Mouse (Mus musculus): ENCODE data around the gene Col8a2.

Col8a2 gene

GRCm38 (mm10) chr4:126303877-126304276 lies 17.3 kb downstream of the Col8a2 start:
- DNase-seq: no peak

- DNase-seq: no peak
Measured at GRCm38 (mm10) chr4:126305428-126305827, 18.8 kb downstream of the Col8a2 start.

- DNase-seq: no peak
Measured at GRCm38 (mm10) chr4:126306058-126306457, 19.5 kb downstream of the Col8a2 start.

GRCm38 (mm10) chr4:126306827-126307226 lies 20.2 kb downstream of the Col8a2 start:
- no peak for DNase-seq

DNA sequence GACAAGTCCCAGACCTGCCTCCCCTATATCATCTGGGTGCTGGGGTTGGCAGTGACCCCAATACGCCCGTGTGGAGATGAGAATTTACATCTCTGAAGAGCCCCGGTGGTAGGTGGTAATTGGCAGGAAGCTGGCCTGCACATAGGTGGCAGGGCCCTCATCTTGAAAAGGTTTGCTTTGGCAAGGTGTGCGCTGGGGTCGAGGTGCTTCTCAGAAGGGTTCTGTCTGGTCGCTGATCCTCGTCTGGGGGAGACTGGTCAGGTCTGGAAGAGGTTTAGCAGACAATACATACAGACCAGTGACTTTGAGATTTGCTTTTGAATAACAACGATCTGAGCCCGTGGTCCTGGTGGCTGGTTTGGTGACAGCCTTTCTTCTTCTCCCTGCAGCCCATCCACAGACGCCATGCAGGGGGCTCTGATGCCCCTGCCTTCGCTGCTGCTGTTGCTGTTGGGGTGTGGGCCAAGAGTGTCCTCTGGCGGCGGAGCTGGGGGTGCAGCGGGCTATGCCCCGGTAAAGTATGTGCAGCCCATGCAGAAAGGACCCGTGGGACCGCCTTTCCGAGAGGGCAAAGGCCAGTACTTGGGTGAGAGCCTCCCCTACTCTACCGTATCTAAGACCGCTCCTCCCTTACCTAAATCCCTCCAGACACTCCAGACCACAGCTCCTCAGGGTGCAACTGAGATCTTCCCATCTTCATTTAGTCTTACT lies 22.8 kb downstream of the Col8a2 start:
- DNase-seq: peak; percentile 46

DNA sequence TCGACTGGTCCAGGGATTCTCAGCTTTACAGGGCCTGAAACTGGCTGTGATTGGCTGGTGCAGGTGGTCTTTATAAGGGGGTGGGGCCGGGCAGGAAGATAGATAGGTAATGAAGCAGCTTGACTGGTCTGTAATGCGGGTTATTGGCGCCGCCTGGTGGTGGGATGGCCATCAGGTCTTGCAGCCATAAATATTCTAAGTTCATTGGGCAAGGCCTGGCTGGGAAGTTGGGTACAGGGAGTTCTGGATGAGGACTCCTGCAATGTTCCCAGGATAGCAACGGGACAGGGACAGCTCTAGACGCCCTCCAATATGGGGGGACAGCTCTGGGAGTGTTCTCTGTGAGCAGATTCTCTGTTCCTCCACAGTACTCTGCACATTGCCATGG lies 23.3 kb downstream of the Col8a2 start:
- peak; percentile 91 for DNase-seq

- DNase-seq: peak; percentile 49
Measured at GRCm38 (mm10) chr4:126310344-126310743, 23.8 kb downstream of the Col8a2 start.

- no peak for DNase-seq
Measured at GRCm38 (mm10) chr4:126311566-126312200, 25.1 kb downstream of the Col8a2 start.

- DNase-seq: no peak
Measured at GRCm38 (mm10) chr4:126313202-126313601, 26.6 kb downstream of the Col8a2 start.

GRCm38 (mm10) chr4:126314393-126314792 lies 27.8 kb downstream of the Col8a2 start:
- peak; percentile 13 for DNase-seq

GRCm38 (mm10) chr4:126315931-126316330 lies 29.3 kb downstream of the Col8a2 start:
- peak; percentile 47 for DNase-seq

DNA sequence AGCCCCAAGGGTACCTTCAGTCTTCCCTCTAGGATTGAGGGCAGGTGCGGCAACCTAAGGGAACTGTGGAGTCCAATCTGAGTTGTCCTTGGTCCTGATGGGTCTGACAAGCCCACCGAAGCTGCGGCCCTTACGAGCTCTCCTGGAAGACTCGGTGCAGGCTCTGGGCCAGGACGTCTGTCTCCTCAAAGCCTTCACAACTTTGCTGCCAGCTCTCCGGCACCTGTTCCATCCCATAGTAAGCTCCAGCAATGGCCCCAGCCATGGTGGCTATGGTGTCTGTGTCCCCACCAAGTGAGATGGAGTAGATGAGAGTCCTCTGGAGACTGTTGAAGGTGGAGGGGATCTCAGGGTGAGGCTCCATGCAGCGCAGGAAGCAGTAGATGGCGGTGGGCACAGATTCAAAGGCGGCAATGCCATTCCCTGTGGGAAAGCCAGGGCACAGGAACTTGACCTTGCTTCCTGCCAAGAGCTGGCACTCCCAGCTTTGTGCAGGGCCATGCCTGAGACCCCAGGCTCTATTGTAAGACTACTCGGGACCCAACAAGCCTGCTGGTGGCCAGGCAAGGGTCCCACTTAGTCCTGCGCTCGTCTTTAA lies 29.9 kb downstream of the Col8a2 start:
- peak; percentile 40 for DNase-seq

DNA sequence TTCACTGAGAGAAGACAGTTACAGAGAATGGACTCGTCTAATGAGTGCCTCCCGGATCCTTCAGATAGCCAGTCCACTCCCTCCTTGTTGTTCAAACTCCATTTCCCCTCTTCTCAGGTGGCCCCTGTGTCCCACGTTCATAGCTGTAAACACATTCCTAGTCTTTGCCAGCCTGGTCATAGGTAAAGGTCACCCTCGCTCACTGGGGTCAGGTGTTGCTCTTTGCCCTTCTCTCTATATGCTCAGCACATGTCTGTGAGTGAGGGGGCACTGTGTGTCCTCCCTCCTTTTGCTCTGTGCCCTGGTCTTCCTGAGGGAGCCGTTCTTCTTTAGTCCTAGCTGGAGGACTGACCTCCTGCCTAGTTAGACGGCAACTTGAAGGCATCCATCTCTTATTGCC lies 33.2 kb downstream of the Col8a2 start:
- no peak for DNase-seq

- DNase-seq: peak; percentile 97
Measured at GRCm38 (mm10) chr4:126321111-126321853, 34.7 kb downstream of the Col8a2 start, which contains the start of gene Adprhl2. Gene Adprhl2, minus strand, starts transcription at chr4:126321703.

- DNase-seq: peak; percentile 71
Measured at GRCm38 (mm10) chr4:126321854-126322511, 35.4 kb downstream of the Col8a2 start.

GRCm38 (mm10) chr4:126322646-126323045 lies 36.1 kb downstream of the Col8a2 start:
- DNase-seq: peak; percentile 58

DNA sequence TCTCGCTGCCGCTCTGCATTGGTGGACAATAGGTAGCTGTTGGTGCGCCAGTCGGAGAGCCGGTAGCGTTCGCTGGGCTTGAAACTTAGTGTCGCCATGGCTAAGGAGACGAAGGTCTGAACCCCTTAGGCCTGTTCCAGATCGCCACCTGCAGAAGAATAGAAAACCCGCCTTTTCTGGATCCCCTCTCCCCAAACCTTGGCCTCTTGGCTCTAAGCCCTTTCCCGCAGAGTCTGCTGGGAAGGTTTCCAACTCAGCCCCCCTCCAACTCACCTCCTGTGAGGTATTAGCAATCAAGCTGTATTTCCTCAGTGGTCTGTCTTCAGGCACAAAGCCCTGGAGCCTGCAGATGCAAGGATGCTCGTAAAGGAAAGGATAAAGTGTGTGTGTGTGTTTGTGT lies 38.3 kb downstream of the Col8a2 start:
- no peak for DNase-seq

DNA sequence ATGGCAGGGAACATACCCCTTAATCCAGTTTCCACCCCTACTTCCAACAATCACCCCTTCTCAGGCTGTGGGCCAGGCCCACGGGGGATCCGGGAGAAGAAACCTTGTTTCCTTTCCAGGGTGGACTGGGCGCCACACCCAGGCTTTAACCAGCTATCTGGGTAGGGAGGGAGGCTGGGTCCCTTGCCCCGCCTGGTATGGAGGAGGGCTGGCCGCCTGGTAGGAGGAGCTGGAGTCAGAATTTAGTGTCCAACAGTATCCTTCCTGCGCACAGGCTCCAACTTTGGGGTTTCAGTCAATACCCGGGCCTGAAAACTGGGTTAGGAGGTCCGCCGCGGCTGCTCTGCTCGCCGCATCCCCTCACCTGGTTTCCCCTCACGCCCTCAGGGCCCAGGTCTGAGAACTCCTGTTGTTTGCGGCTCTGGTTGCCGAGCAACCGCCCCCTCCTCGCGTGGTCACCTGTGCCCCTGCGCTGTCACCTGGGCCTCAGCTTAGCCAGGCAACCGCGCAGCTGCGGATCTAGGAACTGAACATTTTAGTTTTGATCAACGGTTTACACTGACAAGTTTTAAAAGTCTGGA lies 38.8 kb downstream of the Col8a2 start, which contains the start of gene Tekt2:
TSS of gene Tekt2 (minus strand) at position 408 of the 581 bp plus-strand sequence.
- no peak for DNase-seq

DNA sequence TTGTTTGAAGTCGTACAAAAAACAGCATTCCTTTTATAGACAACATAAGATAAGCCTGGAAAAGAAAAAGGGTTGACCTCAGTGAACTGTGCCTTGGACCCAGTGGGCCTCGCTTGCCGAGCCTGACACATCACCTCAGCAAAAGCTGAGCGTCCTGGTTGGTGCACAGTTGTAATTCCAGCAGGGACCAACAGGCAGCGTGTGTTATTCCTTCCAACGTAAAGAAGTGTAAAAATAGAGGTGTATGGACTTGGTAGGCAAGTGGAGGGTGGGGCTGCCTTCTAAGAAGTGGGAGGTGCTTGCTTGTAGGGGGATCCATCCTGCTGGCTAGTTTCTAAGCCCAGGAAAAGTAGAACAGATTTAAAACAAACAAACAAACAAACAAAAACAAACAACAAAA lies 39.4 kb downstream of the Col8a2 start:
- no peak for DNase-seq

DNA sequence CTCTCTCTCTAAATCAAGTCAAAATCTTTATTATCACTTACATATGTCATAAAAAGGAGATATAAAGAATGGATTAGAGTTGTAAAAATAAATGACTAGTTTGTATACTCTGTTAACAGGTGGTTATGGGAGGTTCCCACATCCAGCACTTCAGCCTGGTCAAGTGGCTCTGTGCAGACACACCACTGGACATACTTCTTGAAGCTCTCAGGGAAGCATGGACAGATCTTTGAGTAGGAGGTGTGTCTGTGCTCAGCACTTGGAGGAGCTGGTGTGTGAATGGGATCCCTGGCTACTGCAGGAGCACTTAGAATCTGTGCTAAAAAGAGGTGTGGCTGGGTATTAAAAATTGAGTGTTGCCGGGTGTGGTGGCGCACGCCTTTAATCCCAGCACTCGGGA lies 43.7 kb downstream of the Col8a2 start:
- no peak for DNase-seq

DNA sequence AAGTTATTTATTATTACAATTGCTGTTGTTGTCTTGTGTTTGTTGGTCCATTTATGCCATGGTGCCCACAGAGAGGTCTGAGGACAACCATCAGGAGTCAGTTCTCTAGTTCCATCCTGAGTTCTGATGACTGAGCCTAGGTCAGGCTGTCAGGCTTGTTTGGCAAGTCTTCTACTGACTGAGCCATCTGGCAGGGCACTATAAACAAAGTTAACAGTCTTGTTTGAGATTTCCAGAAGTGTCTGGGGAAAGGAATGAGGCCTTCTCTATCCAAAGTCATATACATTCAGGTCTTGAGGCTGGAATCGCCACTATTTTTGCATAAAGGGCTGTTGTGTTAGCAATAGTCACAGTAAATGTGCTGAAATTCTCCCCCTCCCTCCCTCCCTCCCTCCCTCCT lies 45.2 kb downstream of the Col8a2 start:
- no peak for DNase-seq

DNA sequence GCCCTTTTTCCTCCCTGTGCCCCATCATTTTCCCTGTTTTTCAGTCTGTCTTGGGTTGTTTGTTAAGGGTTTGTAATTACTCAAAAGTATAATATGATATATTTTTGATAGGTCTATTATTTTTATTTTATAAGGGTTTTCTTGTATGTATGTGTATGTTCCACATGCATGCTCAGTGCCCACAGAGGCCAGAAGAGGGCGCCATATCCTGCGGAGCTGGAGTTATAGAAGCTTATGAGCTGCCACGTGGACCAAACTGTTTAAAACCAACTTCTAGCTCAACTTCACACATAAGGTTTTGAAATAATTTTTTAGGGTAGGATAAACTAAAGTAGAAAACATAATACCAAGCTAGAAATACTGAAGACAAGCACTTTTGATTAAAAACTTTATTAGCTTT lies 45.8 kb downstream of the Col8a2 start:
- no peak for DNase-seq

Data from cerebellum, adult 9-11 months (tissue).